Mouse (Mus musculus) heart, postnatal 0 days (tissue): Measurements from ENCODE around the gene Cenpc1. TPM values are rescaled to one million over a fixed set of nuclear protein-coding genes. Genes with fewer than 3 reads are reported as not detected.

ENCODE experiments used
- ATAC-seq: fragments of 200-750 bp; cut with Nextera tagmentation; 2 replicates; pipeline ENCODE4 v1.8.0; 2017; ENCODE audit warnings: low read depth, moderate number of reproducible peaks, moderate library complexity; ENCODE audit not compliant: insufficient read depth
- DNase-seq: peaks from one replicate; pipeline ENCODE4 v3.0.0-alpha.2; 2016; ENCODE audit warnings: low spot score
- H3K27ac ChIP-seq: fragments of 300-500 bp; sonication (generic); 2 replicates; pipeline ENCODE4 v1.5.1; 2014; ENCODE audit warnings: low read depth, mild to moderate bottlenecking
- H3K27me3 ChIP-seq: fragments of 300-500 bp; sonication (generic); 2 replicates; pipeline ENCODE4 v1.6.1; 2014; ENCODE audit warnings: low read length, mixed read lengths; ENCODE audit not compliant: control insufficient read depth, insufficient read depth
- H3K36me3 ChIP-seq: fragments of 300-500 bp; sonication (generic); replicated peaks from 2 replicates; pipeline ENCODE4 v1.6.1; 2014; ENCODE audit warnings: low read length, mixed read lengths; ENCODE audit not compliant: control insufficient read depth, insufficient read depth
- H3K4me1 ChIP-seq: fragments of 300-500 bp; sonication (generic); 2 replicates; pipeline ENCODE4 v1.6.1; 2014; ENCODE audit warnings: antibody characterized with exemption; ENCODE audit not compliant: control insufficient read depth, insufficient read depth
- H3K4me2 ChIP-seq: fragments of 300-500 bp; sonication (generic); 2 replicates; pipeline ENCODE4 v1.6.1; 2014; ENCODE audit warnings: low read depth, mild to moderate bottlenecking, low read length, moderate library complexity
- H3K4me3 ChIP-seq: fragments of 300-500 bp; sonication (generic); 2 replicates; pipeline ENCODE4 v1.5.1; 2014; ENCODE audit warnings: low read depth, low read length
- H3K9ac ChIP-seq: fragments of 300-500 bp; sonication (generic); replicated peaks from 2 replicates; pipeline ENCODE4 v1.6.1; 2014; ENCODE audit warnings: low read depth, low read length, mixed read lengths
- H3K9me3 ChIP-seq: fragments of 300-500 bp; sonication (generic); replicated peaks from 2 replicates; pipeline ENCODE4 v1.6.1; 2016; ENCODE audit warnings: low read length; ENCODE audit not compliant: control insufficient read depth
- CTCF ChIP-seq: IDR thresholded peaks from 2 replicates; pipeline ENCODE4 v1.5.1; 2016; ENCODE audit warnings: antibody characterized with exemption, control low read depth, low read depth
- EP300 ChIP-seq: IDR thresholded peaks from 2 replicates; pipeline ENCODE4 v1.6.1; 2016; ENCODE audit warnings: antibody characterized with exemption, low read depth
- WGBS: fragments of 180-500 bp; shearing (Covaris S2); extraction: QIAGEN DNeasy Blood & Tissue Kit; methylation state at CpG from one replicate; pipeline ENCODE4 v1.1.7; 2014; 5-methylcytosine and 5-hydroxymethylcytosine counted together
- polyA plus RNA-seq: library from polyadenylated mRNA; unstranded; fragments of >200 nt; fragmentation: Nextera tagmentation; extraction: Ambion mirVana; gene quantifications from 2 replicates; pipeline ENCODE4 v1.2.1, GENCODE M21; 2015
- total RNA-seq: library from RNA; depleted of rRNA; stranded (reverse); fragments of >200 nt; gene quantifications from 2 replicates; pipeline ENCODE4 v1.2.3, GENCODE M21; 2014; ENCODE audit warnings: low replicate concordance

Cenpc1 gene
- total and polyA plus RNA-seq, 2 experiments from 2014 or later: 5.5 to 10.2 TPM

GRCm38 (mm10) chr5:86068451-86068850, 3.1 kb upstream of the Cenpc1 start:
- WGBS: 46% methylated on average over 3 of the region's 3 CpGs
- H3K9me3 ChIP-seq: no peaks in the 10 kb centered on the region

DNA sequence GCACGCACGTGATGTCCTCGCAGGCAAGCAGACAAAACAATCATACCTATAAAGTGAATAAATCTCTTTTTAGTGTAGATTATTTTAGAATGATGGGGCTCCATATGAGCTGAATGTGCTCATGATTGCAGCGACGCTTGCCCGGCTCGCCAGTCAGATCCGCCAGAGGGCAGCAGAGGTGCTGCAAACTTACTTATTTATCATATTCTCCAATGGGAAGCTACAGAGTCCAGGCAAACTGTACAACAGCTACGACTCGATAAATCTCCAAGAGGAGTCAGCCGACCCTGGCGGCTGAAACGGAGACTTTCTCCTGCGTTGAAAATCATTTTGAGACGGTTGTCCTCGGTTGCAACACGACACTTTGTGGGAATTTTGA, 1.2 kb upstream of the Cenpc1 start:
- DNase-seq: peak; percentile 88
- Histone ChIP-seq H3K4me1 (peaks cover 10% of the 10 kb centered on the region; the same call in 1 of the 2 replicates), H3K9ac (peak overlapping the region; percentile 40; the same call in 1 of the 2 replicates), H3K27me3 (no peaks in the 10 kb centered on the region), H3K4me3 (peak overlapping the region; percentile 87), H3K9me3 (no peaks in the 10 kb centered on the region), H3K4me2 (peak overlapping the region; percentile 74), H3K27ac (peak overlapping the region; percentile 82; the same call in 1 of the 2 replicates), H3K36me3 (no peaks in the 10 kb centered on the region)
- TF ChIP-seq EP300 (no peak), CTCF (peak; percentile 78)
- ATAC-seq: peak; percentile 21
- under 1% methylated on average over 17 of the region's 17 CpGs for WGBS

More at GRCm38 (mm10) chr5:86068451-86068850, 3.1 kb upstream of the Cenpc1 start:
- no peak overlapping the region for H3K4me3 ChIP-seq
- H3K27me3 ChIP-seq: no peaks in the 10 kb centered on the region
- peaks cover 9% of the 10 kb centered on the region; the same call in 1 of the 2 replicates for H3K4me1 ChIP-seq
- no peak overlapping the region for H3K4me2 ChIP-seq
- DNase-seq: peak; percentile 16
- TF ChIP-seq EP300: no peak
- no peak for TF ChIP-seq CTCF
- H3K27ac ChIP-seq: no peak overlapping the region
- ATAC-seq: no peak
- no peak overlapping the region for H3K9ac ChIP-seq
- H3K36me3 ChIP-seq: no peaks in the 10 kb centered on the region

GRCm38 (mm10) chr5:86065876-86066550, 630 bp upstream of the Cenpc1 start:
- Histone ChIP-seq H3K27me3 (no peaks in the 10 kb centered on the region), H3K4me2 (peak overlapping the region; percentile 74), H3K4me3 (peak overlapping the region; percentile 87), H3K9ac (0 out of 2 replicates have a peak overlapping the region, but pooled peaks have one; percentile 13), H3K27ac (peak overlapping the region; percentile 82), H3K9me3 (no peaks in the 10 kb centered on the region), H3K4me1 (peaks cover 10% of the 10 kb centered on the region; the same call in 1 of the 2 replicates), H3K36me3 (no peaks in the 10 kb centered on the region)
- under 1% methylated on average over 17 of the region's 17 CpGs for WGBS
- no peak for TF ChIP-seq EP300
- ATAC-seq: peak; percentile 12; the same call in 1 of the 2 replicates
- peak; percentile 14 for DNase-seq

GRCm38 (mm10) chr5:86063501-86063900, 1.9 kb downstream of the Cenpc1 start:
- Histone ChIP-seq H3K27me3 (no peaks in the 10 kb centered on the region), H3K9ac (no peak overlapping the region), H3K9me3 (no peaks in the 10 kb centered on the region), H3K4me3 (no peak overlapping the region), H3K27ac (no peak overlapping the region), H3K4me2 (no peak overlapping the region), H3K4me1 (peaks cover 10% of the 10 kb centered on the region; the same call in 1 of the 2 replicates), H3K36me3 (no peaks in the 10 kb centered on the region; the same call in 1 of the 2 replicates)
- ATAC-seq: no peak
- TF ChIP-seq EP300 (no peak), CTCF (no peak)
- DNase-seq: no peak
- WGBS: 74% methylated on average over 1 of the region's 1 CpGs

GRCm38 (mm10) chr5:86029820-86030219, 35.6 kb downstream of the Cenpc1 start:
- no peaks in the 10 kb centered on the region for H3K9me3 ChIP-seq
- ATAC-seq: no peak
- no peak for DNase-seq
- H3K4me2 ChIP-seq: no peak overlapping the region
- H3K9ac ChIP-seq: no peak overlapping the region
- H3K27ac ChIP-seq: no peak overlapping the region
- no peaks in the 10 kb centered on the region for H3K4me1 ChIP-seq
- H3K4me3 ChIP-seq: no peak overlapping the region
- TF ChIP-seq EP300 (no peak), CTCF (no peak)
- H3K27me3 ChIP-seq: no peaks in the 10 kb centered on the region
- peaks cover 51% of the 10 kb centered on the region for H3K36me3 ChIP-seq
- 81% methylated on average over 2 of the region's 2 CpGs for WGBS
